8 mouse cellular contexts compared by ENCODE assay signal in the genomic region with DNA sequence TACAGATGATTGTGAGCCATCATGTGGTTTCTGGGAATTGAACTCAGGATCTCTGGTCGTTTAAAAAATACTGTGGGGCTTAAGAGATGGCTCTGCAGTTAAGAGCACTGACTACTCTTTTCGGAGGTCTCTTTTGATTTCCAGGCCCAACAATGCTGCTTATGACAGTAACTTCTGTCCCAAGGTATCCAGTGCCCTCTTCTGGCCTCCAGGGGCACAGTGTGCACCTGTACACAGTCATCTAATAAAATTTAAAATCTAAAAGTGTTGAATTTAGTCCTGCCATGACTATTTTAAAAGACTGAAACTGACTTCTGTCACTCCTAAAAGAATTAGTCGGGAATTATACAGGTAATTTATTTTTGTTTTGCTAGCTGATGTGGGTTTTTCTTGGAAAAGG. TPM values are rescaled to one million over a fixed set of nuclear protein-coding genes. Genes with fewer than 3 reads are reported as not detected.
DNase-seq lines count a peak whose midpoint lies in the region; ATAC-seq and TF ChIP-seq lines count a peak whose summit lies in the region.
"Had no signal": no experiment of that assay in that cellular context is flagged by ENCODE, and none has a peak within 500 bp of the region (broad histone marks: within the 10 kb centered on the region; RNA-seq: fewer than 3 reads in every experiment).

No protein-coding gene starts in this region.

- POLR2A ChIA-PET in Patski (lab: Charles Lee), result interaction anchor here (0.6 kb wide), 1 partner anchor 359 kb away, joined by 3 read pairs; no protein-coding TSS in a partner anchor

- no peaks in the 10 kb centered on the region for H3K9me3 ChIP-seq in hindbrain, embryonic 14.5 days (ENCODE audit: control insufficient read depth, low read length)
- H3K9me3 ChIP-seq in midbrain, embryonic 16.5 days (replicated peaks; ENCODE audit: control insufficient read depth, low read length, poor library complexity, severe bottlenecking), result no peaks in the 10 kb centered on the region

- peak; percentile 3 for DNase-seq in left cerebral cortex, postnatal 4 days
- no peak for DNase-seq in left cerebral cortex, postnatal 36 days (ENCODE audit: low spot score in 2 of 2)
- DNase-seq in Patski (ENCODE audit: low read depth, low spot score), result no peak
- peak; percentile 15 for DNase-seq in hindbrain, embryonic 14.5 days (ENCODE audit: low spot score)
- no peak for DNase-seq in right cerebral cortex, postnatal 10 days (ENCODE audit: low spot score in 2 of 2)
- no peak for DNase-seq in adrenal gland, postnatal 36 days

- peak overlapping the region; percentile 83; the same call in 1 of the 2 replicates for H3K4me2 ChIP-seq in hindbrain, embryonic 14.5 days (replicated peaks)
- peak overlapping the region; percentile 92 for H3K4me2 ChIP-seq in midbrain, embryonic 16.5 days (ENCODE audit: low read length)

- H3K4me3 ChIP-seq in hindbrain, embryonic 14.5 days (replicated peaks; ENCODE audit: low read length), result peak overlapping the region; percentile 50; the same call in 1 of the 2 replicates
- H3K4me3 ChIP-seq in midbrain, embryonic 16.5 days (ENCODE audit: low read depth, low read length), result no peak overlapping the region

- no peak overlapping the region for H3K27ac ChIP-seq in hindbrain, embryonic 14.5 days
- H3K27ac ChIP-seq in midbrain, embryonic 16.5 days (ENCODE audit: low read length), result no peak overlapping the region

- intact Hi-C loops in left cerebral cortex, postnatal 4 days (cut with DNase I), result no loop called here
- intact Hi-C loops in left cerebral cortex, postnatal 36 days (cut with DNase I), result no loop called here

- TF ChIP-seq CTCF in Patski (IDR thresholded peaks at IDR 0.05), result peak; percentile 61

- no peaks in the 10 kb centered on the region for H3K27me3 ChIP-seq in Patski
- no peaks in the 10 kb centered on the region for H3K27me3 ChIP-seq in hindbrain, embryonic 14.5 days (ENCODE audit: control insufficient read depth, insufficient read depth, low read length)
- H3K27me3 ChIP-seq in midbrain, embryonic 16.5 days (ENCODE audit: control insufficient read depth, insufficient read depth, low read depth, low read length), result no peaks in the 10 kb centered on the region

- no peaks in the 10 kb centered on the region for H3K36me3 ChIP-seq in hindbrain, embryonic 14.5 days (replicated peaks; ENCODE audit: control insufficient read depth, insufficient read depth)
- no peaks in the 10 kb centered on the region for H3K36me3 ChIP-seq in midbrain, embryonic 16.5 days (ENCODE audit: control insufficient read depth, insufficient read depth, low read length)

- peaks cover 4% of the 10 kb centered on the region; the same call in 1 of the 2 replicates for H3K4me1 ChIP-seq in hindbrain, embryonic 14.5 days (replicated peaks; ENCODE audit: control insufficient read depth, insufficient read depth, low read length)
- H3K4me1 ChIP-seq in midbrain, embryonic 16.5 days (ENCODE audit: control insufficient read depth, insufficient read depth, low read length), result peaks cover 7% of the 10 kb centered on the region

- 56% methylated on average over 3 of the region's 3 CpGs for WGBS in hindbrain, embryonic 14.5 days
- WGBS in midbrain, embryonic 16.5 days, result 54% methylated on average over 3 of the region's 3 CpGs

- ATAC-seq in Patski, result no peak
- ATAC-seq in hindbrain, embryonic 14.5 days (ENCODE audit: low FRiP score), result no peak
- no peak for ATAC-seq in midbrain, embryonic 16.5 days

- H3K9ac ChIP-seq in hindbrain, embryonic 14.5 days, result peak overlapping the region; percentile 55; the same call in 1 of the 2 replicates
- no peak overlapping the region for H3K9ac ChIP-seq in midbrain, embryonic 16.5 days (ENCODE audit: low read depth, low read length)

- in situ Hi-C loops in Patski (cut with MboI; ENCODE audit: low pct_unique_long_range_greater_than_20kb), result no loop called here

- CTCF ChIA-PET in Patski (lab: Charles Lee), result no interaction called here

RNA-seq across cellular contexts. Expression of gene Ccdc28a, which starts 0.9 kb away (rescaled TPM):
- total RNA-seq in left cerebral cortex, postnatal 4 days (2021), result 1 to 10 TPM; 4.4 to 4.7 TPM
- 10 to 100 TPM; 29.2 to 33.5 TPM for total RNA-seq in left cerebral cortex, postnatal 36 days (2021)
- 25.0 TPM for polyA plus RNA-seq in Patski (2021)
- polyA plus RNA-seq in hindbrain, embryonic 14.5 days (2014; fragmentation: Nextera tagmentation; extraction: Ambion mirVana), result 4.8 and 7.0 TPM in 2 replicates
- 5.3 and 7.3 TPM in 2 replicates for polyA plus RNA-seq in midbrain, embryonic 16.5 days (2015; fragmentation: Nextera tagmentation; extraction: Ambion mirVana)
- total RNA-seq in adrenal gland, postnatal 36 days (2021), result 10 to 100 TPM in 1 of 2 experiments, 1 to 10 TPM in 1; 9.6 to 11.3 TPM

RNA-seq across cellular contexts. Expression of gene Ect2l, which starts 23.2 kb away (rescaled TPM):
- under 1 TPM; 0.18 to 0.52 TPM for total RNA-seq in left cerebral cortex, postnatal 4 days (2021)
- under 1 TPM; 0.10 to 0.68 TPM for total RNA-seq in left cerebral cortex, postnatal 36 days (2021)
- polyA plus RNA-seq in Patski (2021), result not detected
- 0.33 and 0.51 TPM in 2 replicates for polyA plus RNA-seq in hindbrain, embryonic 14.5 days (2014; fragmentation: Nextera tagmentation; extraction: Ambion mirVana)
- 0.32 and 0.33 TPM in 2 replicates for polyA plus RNA-seq in midbrain, embryonic 16.5 days (2015; fragmentation: Nextera tagmentation; extraction: Ambion mirVana)
- not detected for total RNA-seq in adrenal gland, postnatal 36 days (2021)
- total RNA-seq: neutrophil, adult 5-6 weeks had no signal

Comparison
In these comparisons a context has a peak if more than half of its experiments do, and no peak if none do; other contexts are left out.
1. DNase-seq: peak in left cerebral cortex, postnatal 4 days (single experiment) and hindbrain, embryonic 14.5 days (single experiment); none in left cerebral cortex, postnatal 36 days (0 of 2), Patski (single experiment), right cerebral cortex, postnatal 10 days (0 of 2) and adrenal gland, postnatal 36 days (0 of 2).